Mouse (Mus musculus) lung, embryonic 16.5 days (tissue): ENCODE measurements around the gene Dtd1. TPM values are rescaled to one million over a fixed set of nuclear protein-coding genes. Genes with fewer than 3 reads are reported as not detected.
A peak's percentile ranks its signal among the peaks of the same experiment; 100 is the strongest.

Source experiments
- ATAC-seq: fragments of 200-750 bp; cut with Nextera tagmentation; 2 replicates; pipeline ENCODE4 v1.8.0; 2017; ENCODE audit warnings: low read depth, mild to moderate bottlenecking, moderate library complexity
- H3K27ac ChIP-seq: fragments of 300-500 bp; sonication (generic); 2 replicates; pipeline ENCODE4 v1.5.1; 2014; ENCODE audit warnings: mild to moderate bottlenecking, control low read depth, low read length
- H3K27me3 ChIP-seq: fragments of 300-500 bp; sonication (generic); 2 replicates; pipeline ENCODE4 v1.6.1; 2014; ENCODE audit warnings: low read depth, low read length, mixed read lengths; ENCODE audit not compliant: control insufficient read depth, insufficient read depth
- H3K36me3 ChIP-seq: fragments of 300-500 bp; sonication (generic); 2 replicates; pipeline ENCODE4 v1.6.1; 2014; ENCODE audit warnings: low read length; ENCODE audit not compliant: control insufficient read depth, insufficient read depth
- H3K4me1 ChIP-seq: fragments of 300-500 bp; sonication (generic); replicated peaks from 2 replicates; pipeline ENCODE4 v1.6.1; 2014; ENCODE audit warnings: low read length, mixed read lengths; ENCODE audit not compliant: control insufficient read depth, insufficient read depth
- H3K4me2 ChIP-seq: fragments of 300-500 bp; sonication (generic); 2 replicates; pipeline ENCODE4 v1.6.1; 2014; ENCODE audit warnings: low read depth, low read length, control low read depth
- H3K4me3 ChIP-seq: fragments of 300-500 bp; sonication (generic); 2 replicates; pipeline ENCODE4 v1.5.1; 2014; ENCODE audit warnings: mild to moderate bottlenecking, low read length, control low read depth
- H3K9ac ChIP-seq: fragments of 300-500 bp; sonication (generic); 2 replicates; pipeline ENCODE4 v1.6.1; 2014; ENCODE audit warnings: low read length, control low read depth
- H3K9me3 ChIP-seq: fragments of 300-500 bp; sonication (generic); 2 replicates; pipeline ENCODE4 v1.6.1; 2016; ENCODE audit warnings: low read length; ENCODE audit not compliant: control insufficient read depth
- WGBS: fragments of 180-500 bp; shearing (Covaris S2); extraction: QIAGEN DNeasy Blood & Tissue Kit; methylation state at CpG from one replicate; pipeline ENCODE4 v1.1.7; 2014; 5-methylcytosine and 5-hydroxymethylcytosine counted together
- polyA plus RNA-seq: library from polyadenylated mRNA; unstranded; fragments of >200 nt; fragmentation: Nextera tagmentation; extraction: Ambion mirVana; gene quantifications from 2 replicates; pipeline ENCODE4 v1.2.1, GENCODE M21; 2015

Dtd1 gene
- polyA plus RNA-seq, 1 experiment from 2014 or later: 38.1 TPM

DNA sequence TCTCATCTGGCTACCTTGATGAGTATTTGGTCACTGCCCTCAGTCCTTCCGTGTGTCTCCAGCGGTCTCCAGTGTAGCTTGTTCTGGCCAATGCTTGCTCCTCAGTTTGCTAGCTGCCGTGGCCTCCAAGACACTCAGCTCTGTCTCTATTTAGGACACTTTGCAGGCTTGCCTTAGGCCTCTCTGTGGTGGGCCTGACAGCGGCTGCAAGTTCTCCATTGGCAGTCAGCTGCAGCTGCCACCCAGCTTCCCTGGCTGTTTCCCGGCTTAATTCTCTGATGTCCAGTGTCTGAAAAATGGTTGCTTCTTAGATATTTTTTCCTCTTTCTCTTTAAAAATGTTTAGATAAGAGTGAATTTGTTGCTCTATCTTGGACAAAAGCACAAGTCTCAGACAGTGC lies 116.6 kb downstream of the Dtd1 start:
- 59% methylated on average over 5 of the region's 5 CpGs for whole genome bisulfite sequencing
- no peak overlapping the region for H3K4me3 ChIP-seq
- no peaks in the 10 kb centered on the region for H3K36me3 ChIP-seq
- H3K4me2 ChIP-seq: no peak overlapping the region
- peaks cover 6% of the 10 kb centered on the region for H3K4me1 ChIP-seq
- peak overlapping the region; percentile 11; the same call in 1 of the 2 replicates for H3K27ac ChIP-seq
- H3K27me3 ChIP-seq: no peaks in the 10 kb centered on the region
- ATAC-seq: peak; percentile 80; the same call in 1 of the 2 replicates
- H3K9ac ChIP-seq: no peak overlapping the region
- no peaks in the 10 kb centered on the region; the same call in 1 of the 2 replicates for H3K9me3 ChIP-seq

DNA sequence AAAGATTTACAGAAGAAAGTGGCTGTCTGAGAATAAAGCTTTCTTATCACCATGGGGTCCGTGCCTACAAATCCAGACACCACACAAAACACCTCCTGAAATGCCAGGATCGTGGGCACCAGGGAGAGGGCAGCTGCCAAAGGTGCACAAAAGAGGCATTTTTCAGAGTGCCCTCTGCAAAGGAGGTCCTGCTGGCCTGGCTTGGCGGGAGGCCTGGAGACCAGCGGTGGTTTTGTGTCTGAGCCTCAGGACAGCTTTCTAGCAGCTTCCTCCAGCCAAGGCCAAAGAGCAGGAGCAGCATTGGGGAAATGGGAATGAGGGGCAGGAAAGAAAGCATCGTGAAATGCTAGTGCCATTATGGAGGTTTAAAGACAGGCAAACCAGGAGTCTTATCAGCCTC lies 118.6 kb downstream of the Dtd1 start:
- Histone ChIP-seq H3K9me3 (no peaks in the 10 kb centered on the region), H3K4me1 (peaks cover 6% of the 10 kb centered on the region), H3K9ac (no peak overlapping the region), H3K4me3 (no peak overlapping the region), H3K27me3 (no peaks in the 10 kb centered on the region), H3K4me2 (no peak overlapping the region), H3K36me3 (no peaks in the 10 kb centered on the region), H3K27ac (no peak overlapping the region)
- ATAC-seq: no peak
- 51% methylated on average over 5 of the region's 5 CpGs for WGBS

DNA sequence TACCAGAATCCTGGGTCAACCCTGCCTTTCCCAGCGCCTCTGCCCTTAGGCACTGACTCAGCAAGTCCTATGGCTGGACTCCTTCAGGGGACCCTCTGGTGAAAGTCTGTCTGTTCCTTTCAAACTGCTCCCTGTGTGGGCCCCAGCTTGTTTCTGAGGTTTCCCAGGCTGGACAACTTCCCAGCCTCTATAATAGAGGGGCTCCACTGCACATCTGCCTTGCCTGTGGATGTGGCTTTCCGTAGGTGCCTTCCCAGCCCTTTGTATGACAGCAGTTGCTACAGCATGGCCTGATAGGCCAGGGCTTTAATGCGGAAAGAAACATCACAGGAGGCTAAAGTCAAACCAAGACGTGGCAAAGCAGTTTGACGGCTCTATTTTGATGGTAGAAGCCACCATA lies 119.6 kb downstream of the Dtd1 start:
- H3K4me3 ChIP-seq: no peak overlapping the region
- peak overlapping the region; percentile 27; the same call in 1 of the 2 replicates for H3K27ac ChIP-seq
- ATAC-seq: peak; percentile 8; the same call in 1 of the 2 replicates
- no peaks in the 10 kb centered on the region for H3K27me3 ChIP-seq
- no peaks in the 10 kb centered on the region for H3K9me3 ChIP-seq
- WGBS: 71% methylated on average over 5 of the region's 5 CpGs
- H3K36me3 ChIP-seq: no peaks in the 10 kb centered on the region
- H3K4me2 ChIP-seq: no peak overlapping the region
- peaks cover 6% of the 10 kb centered on the region for H3K4me1 ChIP-seq
- H3K9ac ChIP-seq: no peak overlapping the region

DNA sequence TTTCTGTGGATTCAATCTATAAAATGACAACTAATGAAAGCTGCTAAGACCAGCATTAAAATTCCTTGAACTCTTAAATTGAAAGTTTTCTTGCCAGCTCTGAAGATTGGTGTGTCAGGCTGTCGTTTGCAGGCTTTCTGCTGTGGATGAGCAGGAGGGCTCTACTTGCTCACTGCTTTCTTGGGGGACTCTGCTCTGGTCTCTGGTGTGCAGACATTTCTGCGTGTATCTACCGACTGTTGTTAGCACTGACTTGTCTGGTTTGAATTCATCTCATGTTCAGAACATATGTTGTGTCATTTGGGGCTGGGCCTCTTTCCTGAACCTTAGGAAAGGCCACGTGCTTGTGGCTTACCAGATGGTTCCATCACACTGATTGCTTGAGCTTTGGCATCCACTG lies 120.0 kb downstream of the Dtd1 start:
- no peaks in the 10 kb centered on the region for H3K36me3 ChIP-seq
- H3K4me1 ChIP-seq: peaks cover 6% of the 10 kb centered on the region
- H3K27me3 ChIP-seq: no peaks in the 10 kb centered on the region
- H3K4me2 ChIP-seq: no peak overlapping the region
- no peak overlapping the region for H3K4me3 ChIP-seq
- H3K27ac ChIP-seq: no peak overlapping the region
- ATAC-seq: no peak
- 77% methylated on average over 4 of the region's 4 CpGs for WGBS
- no peaks in the 10 kb centered on the region for H3K9me3 ChIP-seq
- no peak overlapping the region for H3K9ac ChIP-seq

DNA sequence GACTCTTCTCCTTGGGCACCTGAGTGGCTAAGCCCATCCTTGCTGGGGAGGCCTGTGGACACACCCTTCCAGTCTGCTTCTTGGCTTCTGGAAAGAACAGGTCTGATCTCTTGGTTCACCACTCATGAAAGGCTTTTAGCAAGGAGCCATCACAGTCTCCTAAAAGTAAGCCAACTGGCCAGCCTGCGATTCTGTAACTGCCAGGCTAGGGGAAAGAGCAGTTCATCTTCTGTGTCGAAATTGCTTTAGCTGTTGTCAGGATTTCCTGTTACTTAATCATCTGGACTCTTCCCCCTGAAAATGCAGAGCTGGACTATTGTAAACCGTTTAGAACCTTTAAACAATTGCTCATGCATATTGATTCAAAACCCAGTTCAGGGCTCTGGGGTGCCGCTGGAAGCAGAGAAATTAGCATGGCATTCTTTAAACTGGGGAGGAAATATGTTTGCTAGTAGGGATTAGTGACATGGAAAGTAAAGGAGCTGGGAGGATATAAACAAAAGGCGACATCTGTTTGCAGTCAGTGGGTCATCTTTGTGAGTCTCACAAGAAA lies 120.8 kb downstream of the Dtd1 start:
- no peak overlapping the region for H3K9ac ChIP-seq
- no peak overlapping the region for H3K27ac ChIP-seq
- peak; percentile 35 for ATAC-seq
- 36% methylated on average over 5 of the region's 5 CpGs for WGBS
- H3K4me1 ChIP-seq: peaks cover 6% of the 10 kb centered on the region
- no peak overlapping the region for H3K4me3 ChIP-seq
- no peaks in the 10 kb centered on the region for H3K36me3 ChIP-seq
- H3K4me2 ChIP-seq: no peak overlapping the region
- no peaks in the 10 kb centered on the region for H3K27me3 ChIP-seq
- no peaks in the 10 kb centered on the region for H3K9me3 ChIP-seq

DNA sequence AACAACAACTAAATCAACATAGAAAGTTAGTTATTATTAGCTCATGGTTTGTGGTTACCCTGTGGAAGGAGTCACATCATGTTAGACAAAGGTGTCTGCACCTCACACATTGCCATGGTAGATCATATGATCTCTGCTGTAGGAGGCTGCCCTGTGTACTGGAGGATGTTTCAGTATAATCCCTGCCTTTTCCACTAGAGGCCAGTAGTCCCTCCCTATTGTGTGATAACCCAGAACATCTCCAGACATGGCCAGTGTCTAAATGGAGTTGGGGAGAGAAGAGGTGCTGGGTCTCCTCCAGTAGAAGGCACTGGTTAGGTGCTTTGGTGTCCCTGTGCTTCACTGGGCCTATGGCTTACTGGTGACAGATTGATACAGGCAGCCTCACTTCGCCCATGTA lies 125.0 kb downstream of the Dtd1 start:
- Histone ChIP-seq H3K9me3 (no peaks in the 10 kb centered on the region), H3K4me1 (no peaks in the 10 kb centered on the region; the same call in 1 of the 2 replicates), H3K36me3 (no peaks in the 10 kb centered on the region), H3K4me2 (no peak overlapping the region), H3K27me3 (no peaks in the 10 kb centered on the region), H3K9ac (no peak overlapping the region), H3K27ac (no peak overlapping the region), H3K4me3 (no peak overlapping the region)
- peak; percentile 66; the same call in 1 of the 2 replicates for ATAC-seq
- 83% methylated on average over 1 of the region's 1 CpGs for WGBS

DNA sequence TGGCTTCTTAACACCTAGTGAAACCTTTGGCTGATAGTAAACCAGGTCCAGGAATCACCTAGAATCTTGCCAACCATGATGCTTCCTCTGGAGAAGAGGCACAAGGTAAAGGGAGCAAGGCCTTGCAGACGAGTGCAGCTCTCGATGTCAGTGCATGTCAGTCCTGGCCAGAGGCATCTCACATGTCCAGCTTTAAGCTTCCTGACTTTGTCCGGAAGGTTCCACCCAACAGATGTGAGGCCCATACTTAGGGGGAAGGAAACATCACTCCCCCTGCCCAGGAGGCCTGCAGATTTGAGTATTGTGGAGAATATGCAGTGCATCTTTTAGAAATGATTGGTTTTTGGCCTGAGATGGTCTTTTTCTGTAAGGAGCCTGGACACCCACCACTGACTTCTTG lies 127.4 kb downstream of the Dtd1 start:
- no peak for ATAC-seq
- 79% methylated on average over 3 of the region's 3 CpGs for WGBS
- H3K36me3 ChIP-seq: no peaks in the 10 kb centered on the region

DNA sequence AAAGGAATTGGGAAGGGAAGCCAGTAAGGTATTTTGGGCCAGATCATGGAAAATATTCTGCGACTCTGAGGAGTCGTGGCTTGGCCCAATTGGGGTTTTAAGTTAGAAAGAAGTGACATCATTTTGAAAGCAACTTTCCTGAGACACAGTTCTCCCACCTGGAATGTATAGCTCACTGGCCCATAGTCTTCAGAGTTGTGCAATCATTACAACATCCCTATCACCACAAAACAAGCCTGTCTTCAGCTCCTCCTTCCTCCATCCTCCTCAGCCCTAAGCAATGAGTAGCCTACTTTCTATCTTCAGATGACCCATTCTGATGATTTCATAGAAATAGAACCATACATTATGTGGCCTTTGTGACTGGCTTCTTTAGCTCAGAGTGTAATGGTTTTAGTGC lies 130.1 kb downstream of the Dtd1 start:
- Histone ChIP-seq H3K9ac (no peak overlapping the region), H3K4me1 (no peaks in the 10 kb centered on the region), H3K36me3 (no peaks in the 10 kb centered on the region), H3K4me3 (no peak overlapping the region), H3K27me3 (no peaks in the 10 kb centered on the region), H3K27ac (no peak overlapping the region), H3K9me3 (no peaks in the 10 kb centered on the region), H3K4me2 (no peak overlapping the region)
- no peak for ATAC-seq
- WGBS: 86% methylated on average over 2 of the region's 2 CpGs

More for the DNA sequence above, 127.4 kb downstream of the Dtd1 start:
- no peak overlapping the region for H3K4me2 ChIP-seq
- H3K4me1 ChIP-seq: no peaks in the 10 kb centered on the region
- no peak overlapping the region for H3K9ac ChIP-seq
- no peaks in the 10 kb centered on the region for H3K27me3 ChIP-seq
- no peaks in the 10 kb centered on the region for H3K9me3 ChIP-seq
- no peak overlapping the region for H3K27ac ChIP-seq
- H3K4me3 ChIP-seq: no peak overlapping the region

DNA sequence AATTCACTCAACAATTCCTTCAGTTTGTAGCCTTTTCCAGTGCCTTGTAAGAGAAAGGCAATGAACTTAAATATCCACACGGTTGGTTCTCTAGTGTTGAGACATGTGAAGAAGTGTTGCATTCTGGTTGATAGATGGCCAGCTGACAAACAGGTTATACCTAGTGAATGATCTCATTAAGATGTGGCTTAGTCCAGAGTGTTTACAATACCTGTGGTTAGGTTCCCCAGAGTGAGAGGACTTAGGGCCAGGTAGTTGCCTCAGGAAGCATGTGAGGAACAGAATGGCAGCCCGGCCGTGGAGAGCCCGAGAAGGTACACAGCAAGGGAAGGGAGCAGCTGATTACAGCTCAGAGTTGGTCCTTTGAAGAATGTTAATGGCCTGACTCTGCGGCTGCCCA lies 138.5 kb downstream of the Dtd1 start:
- no peaks in the 10 kb centered on the region for H3K4me1 ChIP-seq
- H3K27ac ChIP-seq: no peak overlapping the region
- H3K4me3 ChIP-seq: no peak overlapping the region
- H3K9me3 ChIP-seq: no peaks in the 10 kb centered on the region
- no peaks in the 10 kb centered on the region for H3K36me3 ChIP-seq
- no peak for ATAC-seq
- no peak overlapping the region for H3K9ac ChIP-seq
- H3K27me3 ChIP-seq: no peaks in the 10 kb centered on the region
- H3K4me2 ChIP-seq: no peak overlapping the region
- 58% methylated on average over 5 of the region's 5 CpGs for WGBS

DNA sequence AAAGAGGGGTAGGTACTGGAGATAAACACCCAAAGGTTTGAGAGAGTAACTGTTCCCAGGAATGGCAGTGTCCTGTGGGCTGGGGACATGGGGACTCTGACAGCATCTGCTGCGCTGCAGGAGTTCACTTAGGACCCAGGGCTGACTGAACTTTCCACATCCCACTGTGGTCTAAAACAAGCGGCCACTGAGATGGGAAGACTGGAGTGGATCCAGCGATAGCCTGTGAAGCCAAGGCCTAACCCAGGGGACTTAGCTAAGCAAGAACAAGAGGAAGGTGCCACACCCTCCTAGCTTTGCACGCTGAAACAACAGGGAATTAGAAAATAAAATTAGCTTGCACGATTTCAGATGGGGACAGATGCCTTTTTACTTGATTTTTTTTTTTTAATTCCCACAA lies 138.9 kb downstream of the Dtd1 start:
- no peaks in the 10 kb centered on the region for H3K9me3 ChIP-seq
- H3K4me1 ChIP-seq: no peaks in the 10 kb centered on the region
- no peak overlapping the region for H3K9ac ChIP-seq
- no peaks in the 10 kb centered on the region for H3K36me3 ChIP-seq
- H3K27ac ChIP-seq: no peak overlapping the region
- no peak for ATAC-seq
- no peaks in the 10 kb centered on the region for H3K27me3 ChIP-seq
- no peak overlapping the region for H3K4me3 ChIP-seq
- no peak overlapping the region for H3K4me2 ChIP-seq
- 82% methylated on average over 5 of the region's 5 CpGs for WGBS
